Mouse (Mus musculus) lung, postnatal 36 days (tissue): Measurements from ENCODE around the gene Ttll9.
A peak's percentile ranks its signal among the peaks of the same experiment; 100 is the strongest.

Experiments used
- DNase-seq: peaks from one replicate; pipeline ENCODE4 v3.0.0; 2022; ENCODE audit warnings: mixed read lengths

Ttll9 gene

DNA sequence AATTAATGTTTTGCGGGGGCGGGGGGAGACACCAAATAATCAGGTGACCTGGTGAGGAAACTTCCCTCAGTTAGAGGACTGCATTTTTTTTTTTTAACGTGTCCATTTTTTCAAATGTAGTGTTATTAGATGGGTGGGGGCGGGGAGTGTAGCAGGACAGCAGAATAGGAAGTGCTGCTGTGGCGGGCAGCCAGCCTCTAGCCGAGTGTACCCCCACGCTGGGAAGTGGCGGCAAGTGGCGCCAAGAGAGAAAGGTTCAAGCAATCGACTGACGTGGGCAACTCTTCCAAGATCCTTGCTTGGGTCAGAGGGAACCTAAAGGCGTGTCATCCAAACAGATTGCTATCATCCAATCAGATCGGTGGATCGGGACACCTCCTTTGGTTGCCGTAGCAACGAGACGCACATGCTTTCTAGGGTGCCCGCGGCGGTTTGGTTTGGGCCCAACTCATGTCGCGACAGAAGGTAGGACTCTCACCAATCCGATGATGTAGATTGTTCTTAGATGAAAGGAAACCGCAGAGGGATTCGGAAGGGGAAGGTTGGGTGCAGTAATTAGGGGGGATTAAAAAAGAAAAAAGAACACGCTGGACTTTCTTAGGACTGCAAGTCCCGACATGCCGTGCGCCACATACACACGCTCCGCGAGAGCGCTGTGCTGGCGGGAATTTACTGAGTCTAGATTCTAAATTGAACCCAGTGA, at the start of gene Ttll9:
Gene Ttll9 (plus strand): TSS at position 395 of the 703 bp plus-strand sequence.
- DNase-seq: peak; percentile 84

DNA sequence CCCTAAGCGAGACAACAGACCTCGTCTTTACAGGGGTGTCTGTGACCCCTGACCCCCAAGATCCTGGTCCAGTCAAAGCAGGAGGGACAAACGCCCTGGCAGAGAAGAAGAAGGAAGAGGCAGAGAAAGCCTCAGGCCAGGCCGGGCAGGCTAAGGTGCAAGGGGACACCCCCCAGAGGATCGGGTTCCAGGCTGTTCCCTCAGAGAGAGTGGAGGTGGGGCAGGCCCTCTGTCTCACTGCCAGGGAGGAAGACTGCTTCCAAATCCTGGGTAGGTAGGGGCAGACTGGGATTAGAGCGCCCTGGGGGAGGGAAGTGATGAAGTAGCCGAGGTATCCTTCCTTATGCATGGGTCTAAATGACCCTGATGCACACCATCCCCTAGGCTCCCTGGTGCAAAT, 48.8 kb upstream of the Ttll9 start:
- DNase-seq: no peak

- peak; percentile 88 for DNase-seq
These were observed 47.8 kb upstream of the Ttll9 start for GRCm38 (mm10) chr2:152914310-152915120.

DNA sequence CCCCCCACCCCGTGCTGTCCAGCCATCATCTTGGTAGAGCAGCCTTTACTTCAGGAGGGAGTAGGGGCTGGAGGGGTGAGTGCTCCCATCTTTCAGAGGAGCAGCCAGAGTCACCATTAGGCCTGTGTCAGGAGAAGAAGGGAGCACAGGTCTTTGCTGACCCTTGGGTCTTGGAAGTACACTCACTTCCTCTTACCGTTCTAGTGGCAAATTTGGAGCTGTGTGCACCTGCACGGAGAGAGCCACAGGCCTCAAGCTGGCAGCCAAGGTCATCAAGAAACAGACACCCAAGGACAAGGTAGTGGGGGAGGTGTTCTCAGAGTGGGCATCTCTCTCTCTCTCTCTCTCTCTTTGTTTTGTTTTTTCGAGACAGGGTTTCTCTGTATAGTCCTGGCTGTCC, 46.8 kb upstream of the Ttll9 start:
- no peak for DNase-seq

- no peak for DNase-seq
These were observed 46.2 kb upstream of the Ttll9 start for GRCm38 (mm10) chr2:152916111-152916510.

DNA sequence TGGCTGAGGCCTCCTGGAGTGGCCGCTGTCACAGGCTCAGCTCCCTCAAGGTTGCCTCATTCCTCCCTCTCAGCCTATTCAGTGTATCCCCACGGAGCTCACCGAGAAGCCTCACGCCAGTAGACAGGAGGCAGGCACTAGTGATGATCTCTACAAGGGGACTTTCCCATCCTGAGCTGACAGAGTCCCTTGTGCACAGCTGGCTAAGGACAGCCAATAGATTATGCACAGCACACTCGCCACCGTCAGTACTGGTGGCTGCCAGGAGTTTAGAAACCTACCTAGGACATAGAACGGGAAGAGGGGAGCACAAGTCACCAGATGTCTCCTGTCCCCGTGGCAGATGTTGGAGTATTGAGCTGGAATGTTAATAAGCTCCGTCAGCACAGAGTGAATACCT, 44.6 kb upstream of the Ttll9 start:
- DNase-seq: no peak

DNA sequence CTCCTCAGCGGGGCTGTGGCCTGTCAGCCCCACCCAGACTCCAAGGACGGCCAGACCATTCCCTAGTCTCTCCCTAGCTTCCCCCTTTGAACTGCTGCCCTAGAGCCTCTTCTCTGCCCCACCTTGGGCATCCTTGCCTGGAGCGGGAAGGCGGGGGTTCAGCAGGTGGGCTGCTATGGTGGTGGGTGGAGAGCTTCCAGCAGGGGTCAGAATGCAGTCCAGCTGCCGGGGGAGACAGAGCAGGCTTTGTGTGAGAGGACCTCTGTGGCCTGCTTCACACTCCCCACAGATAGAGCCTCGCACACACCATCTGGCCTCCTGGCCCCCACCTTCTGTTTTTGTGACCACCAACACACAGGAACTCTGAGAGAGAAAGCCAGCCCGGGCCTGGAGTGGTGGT, 39.9 kb upstream of the Ttll9 start:
- no peak for DNase-seq

GRCm38 (mm10) chr2:152923621-152924020, 38.7 kb upstream of the Ttll9 start:
- DNase-seq: no peak

DNA sequence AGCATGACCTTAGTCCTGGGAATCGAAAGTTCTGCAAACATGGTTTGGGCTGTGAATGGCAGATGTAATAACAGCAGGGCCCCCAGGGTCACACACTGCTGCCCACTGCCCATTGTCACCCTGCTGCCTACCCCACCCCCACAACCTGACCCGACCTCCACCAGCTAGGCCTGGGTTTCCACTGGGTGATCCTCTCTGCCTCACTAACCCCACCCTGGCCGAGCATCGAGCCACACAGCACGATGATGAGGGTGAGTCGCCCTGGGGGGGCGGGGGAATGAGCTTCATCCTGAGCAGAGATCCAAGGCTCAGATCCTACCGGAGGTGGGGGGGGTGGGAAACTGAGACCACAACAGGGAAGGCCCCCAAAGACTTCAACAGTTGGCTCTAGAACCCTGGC, 38.2 kb upstream of the Ttll9 start:
- DNase-seq: no peak

- DNase-seq: no peak
These were observed 37.7 kb upstream of the Ttll9 start for GRCm38 (mm10) chr2:152924543-152924942.

- DNase-seq: peak; percentile 56
These were observed 37.0 kb upstream of the Ttll9 start for GRCm38 (mm10) chr2:152925189-152925872.

- no peak for DNase-seq
These were observed 35.4 kb upstream of the Ttll9 start for GRCm38 (mm10) chr2:152926896-152927295.

GRCm38 (mm10) chr2:152927371-152927770, 34.9 kb upstream of the Ttll9 start:
- peak; percentile 24 for DNase-seq

GRCm38 (mm10) chr2:152928219-152928987, 33.9 kb upstream of the Ttll9 start:
- DNase-seq: peak; percentile 25

- no peak for DNase-seq
These were observed 33.3 kb upstream of the Ttll9 start for GRCm38 (mm10) chr2:152928988-152929370.

DNA sequence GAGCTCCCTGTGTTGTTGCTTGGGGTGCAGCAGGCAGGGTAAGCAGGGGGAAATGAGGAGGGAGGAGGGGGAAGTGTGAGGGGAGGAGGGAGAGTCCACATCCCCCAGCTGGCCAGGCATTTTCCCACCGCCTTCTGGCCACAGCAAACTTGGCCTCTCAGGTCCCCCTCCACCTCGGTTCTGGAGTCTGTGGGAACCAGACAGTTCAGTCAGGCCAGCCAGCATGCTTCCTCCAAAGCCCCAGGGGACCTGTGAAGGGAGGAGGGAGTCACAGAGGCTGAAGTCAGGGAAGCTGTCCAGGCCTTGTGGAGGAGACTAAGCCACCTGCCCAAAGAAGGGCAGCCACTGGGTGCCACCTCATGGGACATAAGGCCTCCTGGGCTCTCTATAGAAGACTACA, 32.0 kb upstream of the Ttll9 start:
- DNase-seq: no peak

DNA sequence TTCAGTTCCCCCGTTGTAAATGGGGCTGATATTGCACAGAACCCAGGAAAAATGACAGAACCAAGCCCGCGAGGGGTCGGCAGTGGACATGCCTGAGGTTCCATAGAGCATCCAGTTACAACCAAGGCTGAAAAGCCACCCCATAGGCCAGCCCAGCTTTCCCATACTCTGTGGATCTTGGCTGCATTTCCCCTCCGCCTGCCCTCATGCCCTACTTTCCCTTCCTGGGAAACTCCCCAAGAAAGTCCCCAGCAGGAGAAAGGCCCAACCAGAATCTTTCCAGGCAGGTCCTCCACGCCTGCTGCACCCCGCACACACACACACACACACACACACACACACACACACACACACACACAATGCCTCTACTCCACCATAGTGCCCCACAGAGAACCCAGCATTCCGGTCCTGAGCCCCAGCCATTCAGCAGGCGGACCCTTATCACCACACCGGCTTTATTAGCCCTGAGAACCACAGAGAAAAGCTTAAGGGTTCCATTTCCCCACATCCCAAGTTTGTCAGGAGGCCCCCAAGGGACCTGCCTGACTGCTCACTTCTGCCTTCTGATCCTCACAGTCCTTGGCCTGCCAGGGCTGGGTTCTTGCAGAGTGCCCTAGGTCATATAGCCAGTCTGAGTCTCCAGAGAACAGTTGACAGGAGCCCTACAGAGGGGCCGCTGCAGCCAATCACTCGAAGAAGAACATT, 30.7 kb upstream of the Ttll9 start:
- DNase-seq: no peak

DNA sequence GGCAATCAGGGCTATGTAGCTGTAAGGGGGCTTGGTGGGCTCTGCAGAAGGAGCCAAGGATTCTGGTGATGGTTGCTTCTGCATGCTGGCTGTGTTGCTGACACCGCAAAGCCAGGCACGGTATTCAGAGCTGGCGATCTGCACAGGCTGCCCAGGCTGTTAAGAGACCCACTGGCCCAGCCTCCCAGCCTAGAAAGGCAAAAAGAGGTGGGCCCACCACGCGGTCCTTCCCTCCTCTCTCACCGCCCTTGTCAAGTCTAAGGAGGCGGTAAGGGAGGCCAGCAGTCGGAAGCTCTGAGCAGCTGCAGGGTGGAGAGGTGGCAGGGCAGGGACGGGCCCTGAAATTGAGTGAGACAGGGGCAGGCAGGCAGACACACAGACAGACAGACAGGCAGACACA, 29.2 kb upstream of the Ttll9 start, which contains the start of gene Foxs1:
Gene Foxs1 (minus strand): TSS at position 161 of the 400 bp plus-strand sequence.
- peak; percentile 41 for DNase-seq

GRCm38 (mm10) chr2:152933614-152934013, 28.7 kb upstream of the Ttll9 start:
- peak; percentile 48 for DNase-seq

GRCm38 (mm10) chr2:152939846-152940245, 22.4 kb upstream of the Ttll9 start:
- DNase-seq: peak; percentile 65

DNA sequence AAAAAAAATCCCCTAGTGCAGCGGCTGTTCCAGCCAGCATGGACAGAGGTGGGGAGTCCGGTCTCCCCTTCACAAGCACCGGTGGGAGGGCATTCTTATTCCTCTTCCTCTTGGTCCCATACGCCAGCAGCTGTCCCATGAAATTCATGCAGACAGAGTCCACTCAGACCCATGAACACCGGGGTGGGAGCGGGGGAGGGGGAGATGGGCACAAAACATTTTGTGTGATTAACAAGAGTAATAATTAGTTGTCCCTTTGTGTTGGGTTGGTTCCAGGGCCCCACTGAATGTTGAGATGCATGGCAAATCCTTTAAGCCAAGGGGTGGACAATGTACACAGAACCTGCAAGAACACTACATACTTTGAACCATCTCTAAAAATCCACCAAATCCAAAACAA, 21.2 kb upstream of the Ttll9 start:
- no peak for DNase-seq

- no peak for DNase-seq
These were observed 20.5 kb upstream of the Ttll9 start for GRCm38 (mm10) chr2:152941776-152942175.
